Mouse (Mus musculus): ENCODE results near the gene 4930548H24Rik. TPM values are rescaled to one million over a fixed set of nuclear protein-coding genes. Genes with fewer than 3 reads are reported as not detected.
"Not testable (repeated sequence)": the region's sequence is repeated elsewhere in the genome, so short reads cannot be mapped to it uniquely, and the experiment has no call there.

4930548H24Rik gene
- polyA plus RNA-seq, 1 experiment from 2014 or later, result 0.13 TPM

GRCm38 (mm10) chr5:31494513-31495297, 9.2 kb downstream of the 4930548H24Rik start, which contains the start of gene Gpn1:
Gene Gpn1, plus strand, starts transcription at chr5:31494741.
- peak; percentile 99 for ATAC-seq (ENCODE audit: insufficient number of reproducible peaks, insufficient read depth, low FRiP score, low TSS enrichment)
- Histone ChIP-seq H3K9ac (peak within 1 kb of the TSS; percentile 76), H3K4me3 (peak within 1 kb of the TSS; percentile 88), H3K4me1 (peaks cover 8% of the 10 kb centered on the region; the same call in 1 of the 2 replicates), H3K4me2 (replicated peaks) (peak within 1 kb of the TSS; percentile 81), H3K36me3 (peaks cover 32% of the 10 kb centered on the region), H3K27me3 (no peaks in the 10 kb centered on the region), H3K9me3 (no peaks in the 10 kb centered on the region), H3K27ac (no peak within 1 kb of the TSS)
- WGBS, result under 1% methylated on average over 49 of the region's 49 CpGs

DNA sequence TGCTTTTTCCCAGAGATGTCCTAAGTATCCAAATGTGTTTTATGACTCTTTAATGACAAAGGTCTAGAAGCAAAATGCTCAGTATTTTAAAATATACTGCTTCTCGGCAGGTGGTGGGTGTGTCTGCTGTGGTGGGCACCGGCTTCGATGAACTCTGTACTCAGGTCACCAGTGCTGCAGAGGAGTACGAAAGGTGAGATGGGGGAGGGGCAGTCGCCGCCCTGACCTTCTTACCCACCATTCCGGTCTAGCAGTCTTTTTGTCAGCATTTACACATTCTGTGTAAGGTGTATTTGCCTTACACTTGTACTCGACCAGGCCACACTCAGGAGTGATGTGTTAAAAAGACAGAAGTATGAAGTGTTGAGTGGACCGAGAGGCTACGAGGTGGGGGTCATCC, 19.3 kb downstream of the 4930548H24Rik start:
- Histone ChIP-seq H3K27me3 (no peaks in the 10 kb centered on the region), H3K4me3 (no peak overlapping the region), H3K4me2 (replicated peaks) (no peak overlapping the region), H3K27ac (no peak overlapping the region), H3K4me1 (no peaks in the 10 kb centered on the region), H3K9me3 (no peaks in the 10 kb centered on the region), H3K36me3 (peaks cover 81% of the 10 kb centered on the region), H3K9ac (no peak overlapping the region)
- WGBS, result 88% methylated on average over 10 of the region's 10 CpGs
- ATAC-seq (ENCODE audit: insufficient number of reproducible peaks, insufficient read depth, low FRiP score, low TSS enrichment), result no peak

DNA sequence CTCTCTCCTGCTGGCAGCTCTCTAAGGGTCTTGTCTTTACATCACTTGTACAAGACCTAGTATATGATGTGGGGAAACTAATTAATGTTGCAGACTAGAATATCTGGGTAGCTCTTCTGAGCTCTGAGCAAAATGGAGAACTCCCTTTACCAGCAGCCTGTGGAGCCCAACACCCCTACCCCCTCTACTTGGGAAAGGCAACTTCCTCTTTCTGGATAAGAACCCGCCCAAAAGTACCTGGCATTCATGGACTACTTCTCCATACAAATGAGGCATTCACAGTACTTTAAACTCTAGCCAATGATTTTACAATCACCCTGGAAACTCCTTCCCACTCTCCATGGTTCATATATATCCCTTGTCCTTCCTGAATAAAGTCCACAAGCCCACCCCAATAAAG, 26.9 kb downstream of the 4930548H24Rik start:
- H3K36me3 ChIP-seq, result peaks cover 91% of the 10 kb centered on the region

GRCm38 (mm10) chr5:31520556-31520955, 35.0 kb downstream of the 4930548H24Rik start:
- no peak overlapping the region for H3K9ac ChIP-seq
- H3K9me3 ChIP-seq, result no peaks in the 10 kb centered on the region

More for the DNA sequence above, 26.9 kb downstream of the 4930548H24Rik start:
- Histone ChIP-seq H3K4me2 (replicated peaks) (no peak overlapping the region), H3K4me1 (no peaks in the 10 kb centered on the region), H3K9ac (no peak overlapping the region), H3K9me3 (no peaks in the 10 kb centered on the region), H3K4me3 (no peak overlapping the region), H3K27me3 (no peaks in the 10 kb centered on the region), H3K27ac (no peak overlapping the region)
- 85% methylated on average over 1 of the region's 1 CpGs for WGBS
- ATAC-seq (ENCODE audit: insufficient number of reproducible peaks, insufficient read depth, low FRiP score, low TSS enrichment), result no peak

GRCm38 (mm10) chr5:31526354-31527116, 41.0 kb downstream of the 4930548H24Rik start, which contains the start of gene Slc4a1ap:
Gene Slc4a1ap, plus strand, starts transcription at chr5:31526995.
- Histone ChIP-seq H3K36me3 (peaks cover 42% of the 10 kb centered on the region), H3K9me3 (no peaks in the 10 kb centered on the region), H3K4me3 (peak within 1 kb of the TSS; percentile 98), H3K4me2 (replicated peaks) (peak within 1 kb of the TSS; percentile 96), H3K27ac (peak within 1 kb of the TSS; percentile 80), H3K9ac (peak within 1 kb of the TSS; percentile 94), H3K27me3 (no peaks in the 10 kb centered on the region), H3K4me1 (peaks cover 19% of the 10 kb centered on the region)
- WGBS, result under 1% methylated on average over 28 of the region's 28 CpGs
- 0 out of 2 replicates have a peak, but pooled peaks have one; percentile 41 for ATAC-seq (ENCODE audit: insufficient number of reproducible peaks, insufficient read depth, low FRiP score, low TSS enrichment)

More at GRCm38 (mm10) chr5:31520556-31520955, 35.0 kb downstream of the 4930548H24Rik start:
- peaks cover 70% of the 10 kb centered on the region for H3K36me3 ChIP-seq
- H3K4me2 ChIP-seq (replicated peaks), result no peak overlapping the region
- no peak overlapping the region for H3K4me3 ChIP-seq
- no peaks in the 10 kb centered on the region for H3K27me3 ChIP-seq
- no peak overlapping the region for H3K27ac ChIP-seq
- WGBS, result 93% methylated on average over 6 of the region's 6 CpGs
- no peak for ATAC-seq (ENCODE audit: insufficient number of reproducible peaks, insufficient read depth, low FRiP score, low TSS enrichment)
- H3K4me1 ChIP-seq, result peaks cover 2% of the 10 kb centered on the region

GRCm38 (mm10) chr5:31527117-31527680, 41.7 kb downstream of the 4930548H24Rik start:
- H3K9ac ChIP-seq, result peak overlapping the region; percentile 94
- peak overlapping the region; percentile 98 for H3K4me3 ChIP-seq
- 4% methylated on average over 40 of the region's 40 CpGs for WGBS
- ATAC-seq (ENCODE audit: insufficient number of reproducible peaks, insufficient read depth, low FRiP score, low TSS enrichment), result 0 out of 2 replicates have a peak, but pooled peaks have one; percentile 6
- peaks cover 43% of the 10 kb centered on the region for H3K36me3 ChIP-seq
- peak overlapping the region; percentile 80; the same call in 1 of the 2 replicates for H3K27ac ChIP-seq
- no peaks in the 10 kb centered on the region for H3K9me3 ChIP-seq
- peak overlapping the region; percentile 96 for H3K4me2 ChIP-seq (replicated peaks)
- no peaks in the 10 kb centered on the region for H3K27me3 ChIP-seq
- H3K4me1 ChIP-seq, result peaks cover 19% of the 10 kb centered on the region

- H3K4me3 ChIP-seq, result peak within 1 kb of the TSS; percentile 98
- H3K27ac ChIP-seq, result peak within 1 kb of the TSS; percentile 80
- peaks cover 19% of the 10 kb centered on the region for H3K4me1 ChIP-seq
- H3K4me2 ChIP-seq (replicated peaks), result peak within 1 kb of the TSS; percentile 96
- peaks cover 43% of the 10 kb centered on the region for H3K36me3 ChIP-seq
- H3K9me3 ChIP-seq; ATAC-seq (ENCODE audit: insufficient number of reproducible peaks, insufficient read depth, low FRiP score, low TSS enrichment); H3K27me3 ChIP-seq: not testable (repeated sequence)
- WGBS, result 83% methylated on average over 11 of the region's 11 CpGs
- peak within 1 kb of the TSS; percentile 94 for H3K9ac ChIP-seq
Measured at GRCm38 (mm10) chr5:31527707-31528106, 42.2 kb downstream of the 4930548H24Rik start, which contains the start of gene Supt7l. Gene Supt7l, minus strand, starts transcription at chr5:31527807.

- Histone ChIP-seq H3K9ac (no peak overlapping the region), H3K4me2 (replicated peaks) (0 out of 2 replicates have a peak overlapping the region, but pooled peaks have one; percentile 96), H3K36me3 (peaks cover 44% of the 10 kb centered on the region), H3K4me1 (peaks cover 19% of the 10 kb centered on the region), H3K27me3 (no peaks in the 10 kb centered on the region), H3K9me3 (no peaks in the 10 kb centered on the region), H3K4me3 (no peak overlapping the region), H3K27ac (no peak overlapping the region)
- no peak for ATAC-seq (ENCODE audit: insufficient number of reproducible peaks, insufficient read depth, low FRiP score, low TSS enrichment)
- 56% methylated on average over 2 of the region's 2 CpGs for whole genome bisulfite sequencing
Measured at GRCm38 (mm10) chr5:31528560-31528959, 43.0 kb downstream of the 4930548H24Rik start.

- H3K9me3 ChIP-seq, result no peaks in the 10 kb centered on the region
- no peaks in the 10 kb centered on the region for H3K27me3 ChIP-seq
- no peak overlapping the region for H3K4me2 ChIP-seq (replicated peaks)
- H3K27ac ChIP-seq, result no peak overlapping the region
- H3K9ac ChIP-seq, result no peak overlapping the region
- H3K4me3 ChIP-seq, result no peak overlapping the region
- peaks cover 70% of the 10 kb centered on the region for H3K36me3 ChIP-seq
- ATAC-seq (ENCODE audit: insufficient number of reproducible peaks, insufficient read depth, low FRiP score, low TSS enrichment), result no peak
- no peaks in the 10 kb centered on the region for H3K4me1 ChIP-seq
- 91% methylated on average over 2 of the region's 2 CpGs for WGBS
Measured at GRCm38 (mm10) chr5:31535228-31535627, 49.7 kb downstream of the 4930548H24Rik start.
